Mouse (Mus musculus) lung, embryonic 16.5 days (tissue): ENCODE results near the gene Hist1h4m. TPM values are rescaled to one million over a fixed set of nuclear protein-coding genes. Genes with fewer than 3 reads are reported as not detected.
"Not testable (repeated sequence)": the region's sequence is repeated elsewhere in the genome, so short reads cannot be mapped to it uniquely, and the experiment has no call there.

Experiments used
- ATAC-seq: fragments of 200-750 bp; cut with Nextera tagmentation; 2 replicates; pipeline ENCODE4 v1.8.0; 2017; ENCODE audit warnings: low read depth, mild to moderate bottlenecking, moderate library complexity
- H3K27ac ChIP-seq: fragments of 300-500 bp; sonication (generic); 2 replicates; pipeline ENCODE4 v1.5.1; 2014; ENCODE audit warnings: mild to moderate bottlenecking, control low read depth, low read length
- H3K27me3 ChIP-seq: fragments of 300-500 bp; sonication (generic); 2 replicates; pipeline ENCODE4 v1.6.1; 2014; ENCODE audit warnings: low read depth, low read length, mixed read lengths; ENCODE audit not compliant: control insufficient read depth, insufficient read depth
- H3K36me3 ChIP-seq: fragments of 300-500 bp; sonication (generic); 2 replicates; pipeline ENCODE4 v1.6.1; 2014; ENCODE audit warnings: low read length; ENCODE audit not compliant: control insufficient read depth, insufficient read depth
- H3K4me1 ChIP-seq: fragments of 300-500 bp; sonication (generic); replicated peaks from 2 replicates; pipeline ENCODE4 v1.6.1; 2014; ENCODE audit warnings: low read length, mixed read lengths; ENCODE audit not compliant: control insufficient read depth, insufficient read depth
- H3K4me2 ChIP-seq: fragments of 300-500 bp; sonication (generic); 2 replicates; pipeline ENCODE4 v1.6.1; 2014; ENCODE audit warnings: low read depth, low read length, control low read depth
- H3K4me3 ChIP-seq: fragments of 300-500 bp; sonication (generic); 2 replicates; pipeline ENCODE4 v1.5.1; 2014; ENCODE audit warnings: mild to moderate bottlenecking, low read length, control low read depth
- H3K9ac ChIP-seq: fragments of 300-500 bp; sonication (generic); 2 replicates; pipeline ENCODE4 v1.6.1; 2014; ENCODE audit warnings: low read length, control low read depth
- H3K9me3 ChIP-seq: fragments of 300-500 bp; sonication (generic); 2 replicates; pipeline ENCODE4 v1.6.1; 2016; ENCODE audit warnings: low read length; ENCODE audit not compliant: control insufficient read depth
- WGBS: fragments of 180-500 bp; shearing (Covaris S2); extraction: QIAGEN DNeasy Blood & Tissue Kit; methylation state at CpG from one replicate; pipeline ENCODE4 v1.1.7; 2014; 5-methylcytosine and 5-hydroxymethylcytosine counted together
- polyA plus RNA-seq: library from polyadenylated mRNA; unstranded; fragments of >200 nt; fragmentation: Nextera tagmentation; extraction: Ambion mirVana; gene quantifications from 2 replicates; pipeline ENCODE4 v1.2.1, GENCODE M21; 2015

The Hist1h4m gene
- polyA plus RNA-seq, 1 experiment from 2014 or later: not detected

DNA sequence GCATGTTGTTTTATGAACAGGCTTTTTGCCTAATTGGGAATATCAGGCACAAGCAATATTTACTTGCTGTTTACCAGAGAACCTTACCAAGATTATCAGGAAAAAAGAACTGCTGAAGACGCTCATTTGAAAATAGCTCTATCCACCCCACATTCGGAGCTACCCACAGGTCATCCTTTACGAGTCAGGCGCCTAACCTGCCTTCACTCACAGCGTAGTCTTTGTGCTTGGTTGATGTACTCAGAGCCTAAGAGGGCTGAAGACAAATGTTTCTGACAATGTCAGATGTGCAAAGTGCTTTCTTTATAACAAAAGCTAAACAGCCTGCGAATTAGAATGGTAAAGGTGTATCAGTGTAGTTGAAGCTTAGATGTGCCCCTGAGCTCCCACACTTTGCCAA, 27.2 kb upstream of the Hist1h4m start:
- peak overlapping the region; percentile 61 for H3K9ac ChIP-seq
- no peaks in the 10 kb centered on the region for H3K36me3 ChIP-seq
- ATAC-seq: no peak
- H3K27me3 ChIP-seq: no peaks in the 10 kb centered on the region
- peak overlapping the region; percentile 41; the same call in 1 of the 2 replicates for H3K4me3 ChIP-seq
- 29% methylated on average over 6 of the region's 6 CpGs for WGBS
- H3K27ac ChIP-seq: peak overlapping the region; percentile 94
- peaks cover 32% of the 10 kb centered on the region for H3K4me1 ChIP-seq
- peak overlapping the region; percentile 66 for H3K4me2 ChIP-seq
- H3K9me3 ChIP-seq: no peaks in the 10 kb centered on the region

DNA sequence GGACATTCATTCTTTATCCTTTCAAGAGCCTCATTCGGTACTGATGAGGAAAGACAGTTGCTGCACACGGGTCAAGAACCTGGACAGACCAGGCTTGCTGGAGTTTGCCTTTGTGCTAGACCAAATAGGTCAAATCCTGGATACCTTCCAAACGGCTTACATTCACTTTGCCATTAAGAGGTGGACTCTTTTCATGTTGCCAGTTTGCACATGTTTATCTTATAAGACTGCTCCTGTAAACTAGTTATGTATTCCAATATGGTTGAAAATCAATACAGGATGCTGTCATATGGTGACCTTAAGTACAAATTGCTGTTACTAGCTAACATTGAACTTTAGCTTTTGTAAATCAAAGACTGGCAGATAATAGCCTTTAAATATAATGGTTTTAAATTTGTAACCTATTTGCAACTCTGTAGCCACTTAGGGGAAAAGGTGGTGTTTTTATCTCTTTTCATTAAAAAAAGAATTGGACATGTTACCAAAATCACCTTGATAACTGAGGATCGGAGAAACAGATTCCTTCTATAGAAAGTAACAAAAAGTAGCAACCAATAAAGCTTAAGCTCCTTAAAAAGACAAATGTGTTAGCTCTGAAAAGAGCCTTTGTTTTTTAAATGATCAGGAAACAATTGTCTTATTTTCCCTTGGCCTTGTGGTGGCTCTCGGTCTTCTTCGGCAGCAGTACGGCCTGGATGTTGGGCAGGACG, 25.2 kb upstream of the Hist1h4m start:
- peaks cover 33% of the 10 kb centered on the region for H3K4me1 ChIP-seq
- H3K27me3 ChIP-seq: no peaks in the 10 kb centered on the region
- peak overlapping the region; percentile 64 for H3K9ac ChIP-seq
- no peaks in the 10 kb centered on the region for H3K36me3 ChIP-seq
- no peak for ATAC-seq
- H3K4me3 ChIP-seq: peak overlapping the region; percentile 47
- H3K9me3 ChIP-seq: no peaks in the 10 kb centered on the region
- 1% methylated on average over 8 of the region's 8 CpGs for WGBS
- H3K27ac ChIP-seq: peak overlapping the region; percentile 91
- peak overlapping the region; percentile 62 for H3K4me2 ChIP-seq

DNA sequence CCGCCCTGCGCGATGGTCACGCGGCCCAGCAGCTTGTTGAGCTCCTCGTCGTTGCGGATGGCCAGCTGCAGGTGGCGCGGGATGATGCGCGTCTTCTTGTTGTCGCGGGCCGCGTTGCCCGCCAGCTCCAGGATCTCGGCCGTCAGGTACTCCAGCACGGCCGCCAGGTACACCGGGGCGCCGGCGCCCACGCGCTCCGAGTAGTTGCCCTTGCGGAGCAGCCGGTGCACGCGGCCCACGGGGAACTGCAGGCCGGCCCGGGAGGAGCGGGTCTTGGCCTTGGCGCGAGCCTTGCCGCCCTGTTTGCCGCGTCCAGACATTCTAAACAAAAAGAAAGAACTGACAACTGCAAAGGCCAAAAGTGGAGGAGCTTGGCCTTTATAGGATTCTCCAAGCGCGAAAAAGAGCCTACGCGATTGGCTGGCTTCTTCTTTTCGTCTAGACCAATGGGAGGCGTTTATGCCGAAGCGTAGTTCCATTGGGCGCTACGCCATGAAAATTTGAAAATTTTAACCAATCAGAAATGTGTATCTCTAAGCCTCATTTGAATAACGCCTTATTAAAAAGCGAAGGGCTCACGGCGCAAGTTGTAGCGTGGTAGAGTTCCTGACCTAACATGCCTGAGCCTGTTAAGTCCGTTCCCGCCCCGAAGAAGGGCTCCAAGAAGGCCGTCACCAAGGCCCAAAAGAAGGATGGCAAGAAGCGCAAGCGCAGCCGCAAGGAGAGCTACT, 24.5 kb upstream of the Hist1h4m start, which contains the start of the genes Hist1h2an and Hist1h2bp:
Gene Hist1h2an, minus strand, starts transcription at position 320 of the 731 bp plus-strand sequence.
Gene Hist1h2bp, plus strand, starts transcription at position 563 of the 731 bp plus-strand sequence.
- Histone ChIP-seq H3K4me1 (peaks cover 32% of the 10 kb centered on the region), H3K4me2 (peak within 1 kb of the TSS; percentile 62), H3K4me3 (peak within 1 kb of the TSS; percentile 47), H3K9ac (peak within 1 kb of the TSS; percentile 64), H3K27ac (peak within 1 kb of the TSS; percentile 91)
- not testable (repeated sequence) for H3K36me3 ChIP-seq, H3K9me3 ChIP-seq, H3K27me3 ChIP-seq
- ATAC-seq: peak; percentile 93
- WGBS: under 1% methylated on average over 33 of the region's 63 CpGs

DNA sequence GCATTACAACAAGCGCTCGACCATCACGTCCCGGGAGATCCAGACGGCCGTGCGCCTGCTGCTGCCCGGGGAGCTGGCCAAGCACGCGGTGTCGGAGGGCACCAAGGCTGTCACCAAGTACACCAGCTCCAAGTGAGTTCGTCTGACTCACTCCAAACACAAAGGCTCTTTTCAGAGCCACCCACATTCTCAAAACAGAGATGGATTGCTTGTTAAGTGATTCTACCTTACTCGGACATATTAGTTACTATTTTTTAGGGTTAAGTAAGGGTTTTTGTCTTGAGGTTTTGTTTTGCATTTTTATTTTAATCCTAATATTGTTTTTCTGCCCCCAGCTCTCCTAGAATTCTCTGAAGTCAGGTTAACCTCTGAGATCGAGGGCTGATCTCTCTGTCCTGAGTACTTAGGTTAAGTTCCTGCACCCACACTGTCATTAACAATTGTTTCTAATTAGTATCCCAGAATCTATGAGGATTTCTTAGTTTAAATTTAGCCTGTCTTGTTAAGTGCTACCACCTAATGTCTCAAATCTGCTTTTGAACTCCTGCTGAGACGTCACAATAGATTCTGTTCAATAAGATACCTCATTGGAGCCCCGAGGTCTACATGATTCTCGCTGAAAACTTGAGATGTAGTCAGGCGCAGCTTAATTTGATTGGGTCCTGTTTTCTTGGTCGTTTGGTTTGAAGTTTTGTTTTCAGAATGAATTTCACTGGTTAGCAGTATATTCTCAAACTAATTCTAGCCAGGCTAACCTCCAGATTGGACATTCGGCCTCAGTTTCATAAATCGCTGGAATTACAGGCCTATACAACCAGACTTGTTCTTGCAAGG, 23.6 kb upstream of the Hist1h4m start:
- Histone ChIP-seq H3K4me1 (peaks cover 27% of the 10 kb centered on the region), H3K9ac (peak overlapping the region; percentile 54), H3K4me3 (peak overlapping the region; percentile 37), H3K4me2 (peak overlapping the region; percentile 48), H3K27ac (peak overlapping the region; percentile 84), H3K36me3 (no peaks in the 10 kb centered on the region), H3K27me3 (no peaks in the 10 kb centered on the region), H3K9me3 (no peaks in the 10 kb centered on the region)
- peak; percentile 10; the same call in 1 of the 2 replicates for ATAC-seq
- WGBS: 21% methylated on average over 13 of the region's 21 CpGs

DNA sequence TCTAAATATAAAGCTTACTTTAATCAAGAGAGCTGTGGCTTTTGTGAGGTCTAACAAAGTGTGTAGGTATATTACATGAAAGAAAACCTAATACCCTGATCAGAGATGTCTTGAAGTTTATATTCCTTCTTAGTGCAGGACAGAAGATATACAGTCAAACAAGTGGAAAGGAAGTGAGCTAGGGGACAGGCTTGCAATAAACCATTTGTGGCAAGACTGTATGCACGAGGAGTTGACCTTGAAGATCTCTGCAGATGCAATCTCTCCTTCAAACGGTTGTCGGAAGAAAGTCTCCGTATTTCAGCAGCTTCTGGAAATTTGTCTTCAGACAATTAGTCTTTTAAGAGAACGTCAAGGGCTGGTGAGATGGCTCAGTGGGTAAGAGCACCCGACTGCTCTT, 21.6 kb upstream of the Hist1h4m start:
- Histone ChIP-seq H3K9me3 (no peaks in the 10 kb centered on the region), H3K27me3 (no peaks in the 10 kb centered on the region), H3K9ac (no peak overlapping the region), H3K4me3 (no peak overlapping the region), H3K27ac (no peak overlapping the region), H3K4me2 (no peak overlapping the region), H3K4me1 (peaks cover 18% of the 10 kb centered on the region), H3K36me3 (no peaks in the 10 kb centered on the region)
- no peak for ATAC-seq
- 45% methylated on average over 6 of the region's 6 CpGs for WGBS

DNA sequence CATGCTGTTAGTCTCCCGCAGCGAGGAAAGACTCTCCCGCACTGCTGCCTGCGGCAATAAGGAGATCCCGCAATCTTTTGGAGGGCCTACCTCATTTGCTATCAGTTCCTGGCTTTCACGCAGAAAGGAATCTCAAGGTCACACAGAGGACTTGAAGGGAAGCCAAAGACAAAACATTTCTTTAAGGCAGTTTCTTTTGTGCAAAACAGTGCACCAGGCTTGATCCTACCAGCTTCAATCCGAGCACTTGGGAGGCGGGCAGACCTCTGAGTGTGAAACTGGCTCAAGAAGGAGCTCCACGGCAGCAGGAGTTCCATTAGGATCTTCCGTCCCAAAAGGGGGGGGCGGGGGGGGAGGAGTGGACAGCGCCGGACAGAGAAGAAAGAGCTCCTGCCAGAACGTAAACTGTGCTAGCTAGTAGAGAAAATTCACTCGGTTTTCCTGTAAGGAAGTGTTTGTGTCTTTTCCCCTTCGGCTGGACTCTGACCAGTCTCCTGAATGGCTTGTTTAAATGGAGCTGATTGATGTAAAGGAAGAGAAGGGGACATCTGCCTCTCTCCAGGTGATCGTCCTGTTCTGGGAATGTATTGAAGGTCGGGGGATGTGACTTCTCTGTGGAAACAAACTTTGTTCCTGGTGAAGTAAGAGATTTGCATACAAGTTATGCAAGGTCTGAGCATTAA, 20.8 kb upstream of the Hist1h4m start:
- 10% methylated on average over 17 of the region's 18 CpGs for WGBS
- Histone ChIP-seq H3K9ac (peak overlapping the region; percentile 46), H3K4me1 (peaks cover 16% of the 10 kb centered on the region)

DNA sequence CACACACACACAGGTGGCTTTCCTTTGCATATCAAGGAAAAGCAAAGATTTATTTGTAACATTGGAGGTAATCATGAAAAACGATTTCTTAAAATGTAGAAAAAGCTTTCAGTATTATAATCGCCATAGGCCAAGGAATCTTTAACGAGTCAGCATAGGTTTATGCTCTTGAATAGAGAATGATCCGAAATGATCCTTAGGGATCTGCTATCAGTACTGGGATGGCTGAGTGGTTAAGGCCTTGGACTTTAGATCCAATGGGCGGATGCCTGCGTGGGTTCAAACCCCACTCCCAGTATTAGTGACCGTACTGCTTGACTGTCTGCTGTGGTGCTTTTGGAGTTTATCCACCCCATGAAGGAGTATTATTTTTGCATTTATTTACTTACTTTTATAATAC, 16.0 kb upstream of the Hist1h4m start:
- Histone ChIP-seq H3K4me1 (peaks cover 2% of the 10 kb centered on the region), H3K9ac (no peak overlapping the region), H3K36me3 (no peaks in the 10 kb centered on the region), H3K4me3 (no peak overlapping the region), H3K4me2 (no peak overlapping the region), H3K9me3 (no peaks in the 10 kb centered on the region), H3K27ac (no peak overlapping the region), H3K27me3 (no peaks in the 10 kb centered on the region)
- 90% methylated on average over 7 of the region's 7 CpGs for WGBS
- ATAC-seq: no peak

More for the DNA sequence above, 20.8 kb upstream of the Hist1h4m start:
- Histone ChIP-seq H3K9me3 (no peaks in the 10 kb centered on the region), H3K4me3 (peak overlapping the region; percentile 35), H3K4me2 (peak overlapping the region; percentile 50), H3K27ac (peak overlapping the region; percentile 55), H3K27me3 (no peaks in the 10 kb centered on the region), H3K36me3 (no peaks in the 10 kb centered on the region)
- no peak for ATAC-seq

DNA sequence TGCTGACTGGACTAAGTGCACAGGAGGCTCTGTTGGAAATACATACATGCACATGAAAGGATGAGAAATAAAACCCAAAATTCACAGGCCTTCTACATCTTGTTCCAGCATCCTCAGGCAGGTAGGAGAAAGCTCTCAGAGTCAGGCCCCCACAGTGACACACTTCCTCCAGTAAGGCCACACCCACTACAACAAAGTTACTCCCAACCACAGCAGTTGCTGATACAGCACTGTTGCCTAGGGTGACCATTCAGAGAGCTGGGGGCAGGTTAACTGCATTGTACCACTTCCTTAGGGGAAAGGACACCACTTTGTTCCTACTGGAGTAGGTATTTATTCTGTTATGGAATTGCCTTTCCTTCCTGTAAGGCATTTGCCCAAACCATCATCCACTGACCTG, 14.4 kb upstream of the Hist1h4m start:
- not testable (repeated sequence) for H3K27ac ChIP-seq, H3K27me3 ChIP-seq, H3K9me3 ChIP-seq, H3K4me3 ChIP-seq, ATAC-seq, H3K4me2 ChIP-seq, H3K36me3 ChIP-seq, H3K9ac ChIP-seq, H3K4me1 ChIP-seq
